Mouse (Mus musculus) bone marrow, adult 2 months (tissue): ENCODE data around the gene Il12rb1.

Source experiments
- CTCF ChIP-seq: fragments of 200-500 bp; IDR thresholded peaks from 2 replicates; pipeline ENCODE4 v1.5.1; 2011; ENCODE audit warnings: low read length, control low read depth; ENCODE audit not compliant: control insufficient read depth, insufficient read depth
- POLR2A ChIP-seq: fragments of 200-500 bp; IDR thresholded peaks from 2 replicates; pipeline ENCODE4 v1.6.1; 2011; ENCODE audit warnings: low read depth, mild to moderate bottlenecking, control low read depth, low read length, borderline replicate concordance; ENCODE audit not compliant: control insufficient read depth

DNA sequence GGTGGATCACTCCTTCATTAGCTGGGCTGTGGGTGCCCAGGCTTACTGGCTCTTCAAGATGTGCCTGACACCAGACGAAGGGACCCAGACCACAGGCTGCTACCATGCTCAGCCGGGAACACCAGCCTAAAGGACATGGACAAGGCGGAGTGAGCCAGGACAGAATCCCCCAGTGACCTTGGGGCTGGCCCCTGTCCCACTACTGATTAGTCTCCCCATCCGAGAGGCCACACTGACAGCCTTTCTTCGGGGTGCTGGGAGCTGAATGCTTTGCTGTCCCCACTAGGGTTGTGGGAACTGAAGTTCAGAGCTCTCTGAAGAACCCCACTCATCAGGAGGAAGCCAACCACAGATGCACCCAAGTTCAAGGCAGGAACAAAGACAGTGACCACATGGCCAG, 33.0 kb upstream of the Il12rb1 start:
- TF ChIP-seq POLR2A (no peak), CTCF (no peak)
